Mouse (Mus musculus) lung, postnatal 4 days (tissue): Measurements from ENCODE around the gene Sorbs1.
A peak's percentile ranks its signal among the peaks of the same experiment; 100 is the strongest.

ENCODE experiments used
- DNase-seq, 2 experiments: peaks; one replicate each; pipeline ENCODE4 v3.0.0; 2021

Sorbs1 gene

GRCm38 (mm10) chr19:40406661-40407060 is 106.9 kb downstream of the Sorbs1 start:
- no peak for DNase-seq

- peak in 1 of 2 experiments; percentile 40 for DNase-seq
Measured at GRCm38 (mm10) chr19:40405808-40406207, 107.8 kb downstream of the Sorbs1 start.

GRCm38 (mm10) chr19:40404582-40404981 is 109.0 kb downstream of the Sorbs1 start:
- no peak for DNase-seq

- no peak for DNase-seq
Measured at GRCm38 (mm10) chr19:40403999-40404398, 109.6 kb downstream of the Sorbs1 start.

GRCm38 (mm10) chr19:40402155-40402963 is 111.2 kb downstream of the Sorbs1 start:
- peak; percentile 55 to 69 for DNase-seq

- DNase-seq: peak; percentile 72 to 77
Measured at GRCm38 (mm10) chr19:40401213-40401612, 112.4 kb downstream of the Sorbs1 start.

- no peak for DNase-seq
Measured at GRCm38 (mm10) chr19:40400426-40401030, 113.1 kb downstream of the Sorbs1 start.

GRCm38 (mm10) chr19:40395757-40396661 is 117.6 kb downstream of the Sorbs1 start:
- peak; percentile 24 to 32 for DNase-seq

- DNase-seq: no peak
Measured at GRCm38 (mm10) chr19:40395321-40395695, 118.3 kb downstream of the Sorbs1 start.

- DNase-seq: peak; percentile 32 to 41
Measured at GRCm38 (mm10) chr19:40394555-40395320, 118.8 kb downstream of the Sorbs1 start.

GRCm38 (mm10) chr19:40392795-40393392 is 120.7 kb downstream of the Sorbs1 start:
- DNase-seq: no peak

- DNase-seq: peak; percentile 81 to 86
Measured at GRCm38 (mm10) chr19:40391469-40391868, 122.1 kb downstream of the Sorbs1 start.

GRCm38 (mm10) chr19:40386916-40387315 is 126.7 kb downstream of the Sorbs1 start:
- no peak for DNase-seq

GRCm38 (mm10) chr19:40385334-40385733 is 128.2 kb downstream of the Sorbs1 start:
- no peak for DNase-seq

GRCm38 (mm10) chr19:40383931-40384330 is 129.6 kb downstream of the Sorbs1 start:
- peak in 1 of 2 experiments; percentile 25 for DNase-seq

- DNase-seq: no peak
Measured at GRCm38 (mm10) chr19:40380656-40381055, 132.9 kb downstream of the Sorbs1 start.

GRCm38 (mm10) chr19:40380005-40380404 is 133.6 kb downstream of the Sorbs1 start:
- no peak for DNase-seq

- DNase-seq: no peak
Measured at GRCm38 (mm10) chr19:40379081-40379480, 134.5 kb downstream of the Sorbs1 start.

- no peak for DNase-seq
Measured at GRCm38 (mm10) chr19:40377632-40378031, 135.9 kb downstream of the Sorbs1 start.

GRCm38 (mm10) chr19:40376566-40377281 is 136.9 kb downstream of the Sorbs1 start:
- DNase-seq: no peak

- DNase-seq: no peak
Measured at GRCm38 (mm10) chr19:40374720-40375119, 138.9 kb downstream of the Sorbs1 start.
